ENCODE assay signal across 8 mouse cellular contexts in genomic region chr4:46563847-46564246, GRCm38 (mm10). TPM values are rescaled to one million over a fixed set of nuclear protein-coding genes. Genes with fewer than 3 reads are reported as not detected.
DNase-seq lines count a peak whose midpoint lies in the region; ATAC-seq lines count a peak whose summit lies in the region.

No protein-coding gene starts in this region.

- ATAC-seq in hematopoietic stem cell, adult 5-6 weeks (replicated peaks in 1 of 2; ENCODE audit: insufficient read depth in 1 of 2, low FRiP score in 2 of 2, low TSS enrichment in 1 of 2, low read depth in 1 of 2, poor library complexity in 2 of 2, severe bottlenecking in 2 of 2): peak; percentile 94
- peak; percentile 91 for ATAC-seq in megakaryocyte progenitor cell, adult 5-6 weeks (replicated peaks; ENCODE audit: poor library complexity)

- DNase-seq in kidney, postnatal 10 days: peak; percentile 24
- no peak for DNase-seq in kidney, adult 9 months
- DNase-seq in adrenal gland, adult 8-10 months: peak; percentile 49
- peak; percentile 83 for DNase-seq in urinary bladder, postnatal 14 days (ENCODE audit: low spot score)
- DNase-seq in T-cell, adult 2 months (ENCODE audit: low spot score): no peak
- no peak for DNase-seq in neural tube, embryonic 10.5 days (ENCODE audit: extremely low spot score, low spot score)

RNA-seq across cellular contexts. Expression of gene Trim14, which starts 27.9 kb away (rescaled TPM):
- 10 to 100 TPM in 2 of 4 experiments, 1 to 10 TPM in 2; 5.1 to 12.2 (median 8.2) TPM for total RNA-seq in adrenal gland, adult 8-10 months (2022)
- 17.7 and 43.5 TPM in 2 replicates for total RNA-seq in hematopoietic stem cell, adult 5-6 weeks (2017)
- total RNA-seq in megakaryocyte progenitor cell, adult 5-6 weeks (2015): 11.5 and 11.7 TPM in 2 replicates
- total RNA-seq in megakaryocyte progenitor cell, adult 5-6 weeks (2017): 16.5 and 25.2 TPM in 2 replicates

RNA-seq across cellular contexts. Expression of gene Coro2a, which starts 38.2 kb away (rescaled TPM):
- total RNA-seq in adrenal gland, adult 8-10 months (2022): 1 to 10 TPM; 2.7 to 6.3 (median 5.1) TPM
- total RNA-seq in hematopoietic stem cell, adult 5-6 weeks (2017): 57.8 and 70.1 TPM in 2 replicates
- total RNA-seq in megakaryocyte progenitor cell, adult 5-6 weeks (2015): 42.3 and 51.4 TPM in 2 replicates
- 24.4 and 25.7 TPM in 2 replicates for total RNA-seq in megakaryocyte progenitor cell, adult 5-6 weeks (2017)

Comparison
In these comparisons a context has a peak if more than half of its experiments do, and no peak if none do; other contexts are left out.
1. DNase-seq: peak in kidney, postnatal 10 days (single experiment), adrenal gland, adult 8-10 months (single experiment) and urinary bladder, postnatal 14 days (single experiment); none in kidney, adult 9 months (single experiment), T-cell, adult 2 months (single experiment) and neural tube, embryonic 10.5 days (single experiment).